Mouse (Mus musculus) heart, embryonic 16.5 days (tissue): ENCODE measurements around the gene Tas1r2. TPM values are rescaled to one million over a fixed set of nuclear protein-coding genes. Genes with fewer than 3 reads are reported as not detected.

ENCODE experiments used
- ATAC-seq: fragments of 200-750 bp; cut with Nextera tagmentation; replicated peaks from 2 replicates; pipeline ENCODE4 v1.8.0; 2017; ENCODE audit warnings: moderate number of reproducible peaks; ENCODE audit not compliant: insufficient read depth, low FRiP score; ENCODE audit errors: extremely low read depth
- H3K27ac ChIP-seq: fragments of 300-500 bp; sonication (generic); 2 replicates; pipeline ENCODE4 v1.5.1; 2014; ENCODE audit warnings: mild to moderate bottlenecking, low read length, control low read depth, moderate library complexity
- H3K27me3 ChIP-seq: fragments of 300-500 bp; sonication (generic); 2 replicates; pipeline ENCODE4 v1.6.1; 2014; ENCODE audit warnings: low read length, mixed read lengths; ENCODE audit not compliant: control insufficient read depth, insufficient read depth
- H3K36me3 ChIP-seq: fragments of 300-500 bp; sonication (generic); 2 replicates; pipeline ENCODE4 v1.6.1; 2014; ENCODE audit not compliant: control insufficient read depth, insufficient read depth
- H3K4me1 ChIP-seq: fragments of 300-500 bp; sonication (generic); 2 replicates; pipeline ENCODE4 v1.6.1; 2014; ENCODE audit warnings: low read length, mixed read lengths; ENCODE audit not compliant: control insufficient read depth, insufficient read depth
- H3K4me2 ChIP-seq: fragments of 300-500 bp; sonication (generic); 2 replicates; pipeline ENCODE4 v1.6.1; 2014; ENCODE audit warnings: low read depth, mild to moderate bottlenecking, control low read depth, low read length
- H3K4me3 ChIP-seq: fragments of 300-500 bp; sonication (generic); 2 replicates; pipeline ENCODE4 v1.5.1; 2014; ENCODE audit warnings: mild to moderate bottlenecking, control low read depth, low read length
- H3K9ac ChIP-seq: fragments of 300-500 bp; sonication (generic); 2 replicates; pipeline ENCODE4 v1.6.1; 2014; ENCODE audit warnings: low read length, control low read depth
- H3K9me3 ChIP-seq: fragments of 300-500 bp; sonication (generic); replicated peaks from 2 replicates; pipeline ENCODE4 v1.6.1; 2016; ENCODE audit warnings: low read length; ENCODE audit not compliant: control insufficient read depth
- WGBS: fragments of 180-500 bp; shearing (Covaris S2); extraction: QIAGEN DNeasy Blood & Tissue Kit; methylation state at CpG from one replicate; pipeline ENCODE4 v1.1.7; 2014; 5-methylcytosine and 5-hydroxymethylcytosine counted together
- polyA plus RNA-seq: library from polyadenylated mRNA; unstranded; fragments of >200 nt; fragmentation: Nextera tagmentation; extraction: Ambion mirVana; gene quantifications from 2 replicates; pipeline ENCODE4 v1.2.1, GENCODE M21; 2015

Gene Tas1r2
- polyA plus RNA-seq, 1 experiment from 2014 or later: not detected

GRCm38 (mm10) chr4:139631569-139632253, 21.6 kb upstream of the Tas1r2 start:
- no peaks in the 10 kb centered on the region for H3K27me3 ChIP-seq
- no peaks in the 10 kb centered on the region for H3K9me3 ChIP-seq
- H3K36me3 ChIP-seq: no peaks in the 10 kb centered on the region
- no peaks in the 10 kb centered on the region for H3K4me1 ChIP-seq
- H3K9ac ChIP-seq: no peak overlapping the region
- ATAC-seq: no peak
- WGBS: 78% methylated on average over 7 of the region's 7 CpGs
- H3K4me2 ChIP-seq: no peak overlapping the region
- H3K4me3 ChIP-seq: no peak overlapping the region
- H3K27ac ChIP-seq: no peak overlapping the region

GRCm38 (mm10) chr4:139632254-139632580, 21.1 kb upstream of the Tas1r2 start:
- H3K36me3 ChIP-seq: no peaks in the 10 kb centered on the region
- no peak overlapping the region for H3K4me2 ChIP-seq
- ATAC-seq: no peak
- H3K27ac ChIP-seq: no peak overlapping the region
- 83% methylated on average over 10 of the region's 10 CpGs for WGBS
- no peaks in the 10 kb centered on the region for H3K27me3 ChIP-seq
- H3K9me3 ChIP-seq: no peaks in the 10 kb centered on the region
- no peak overlapping the region for H3K4me3 ChIP-seq
- no peaks in the 10 kb centered on the region for H3K4me1 ChIP-seq
- no peak overlapping the region for H3K9ac ChIP-seq

DNA sequence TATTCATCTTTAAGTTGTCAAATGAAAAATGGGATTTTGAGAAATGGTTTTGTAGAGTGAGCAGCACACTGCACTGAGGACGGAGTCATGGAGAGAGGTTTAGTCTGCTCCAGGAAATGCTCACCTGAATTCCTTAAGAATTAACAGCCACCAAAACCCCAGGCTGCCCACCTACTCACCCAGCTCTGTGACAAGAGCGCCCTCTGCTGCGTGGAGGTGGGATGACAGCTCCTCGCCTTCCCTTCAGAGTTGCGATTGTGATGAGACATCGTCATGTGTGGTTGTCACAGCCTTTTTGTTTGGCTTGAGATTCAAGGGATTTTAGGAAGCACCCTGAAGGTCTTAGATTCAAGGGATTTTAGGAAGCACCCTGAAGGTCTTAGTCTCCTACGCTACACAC, 17.0 kb upstream of the Tas1r2 start:
- no peak overlapping the region for H3K4me2 ChIP-seq
- H3K36me3 ChIP-seq: no peaks in the 10 kb centered on the region
- H3K4me3 ChIP-seq: no peak overlapping the region
- H3K9me3 ChIP-seq: no peaks in the 10 kb centered on the region
- no peak overlapping the region for H3K27ac ChIP-seq
- no peaks in the 10 kb centered on the region for H3K27me3 ChIP-seq
- no peaks in the 10 kb centered on the region for H3K4me1 ChIP-seq
- ATAC-seq: no peak
- 26% methylated on average over 7 of the region's 7 CpGs for WGBS
- no peak overlapping the region for H3K9ac ChIP-seq

GRCm38 (mm10) chr4:139637847-139638246, 15.5 kb upstream of the Tas1r2 start:
- H3K36me3 ChIP-seq: no peaks in the 10 kb centered on the region
- H3K9ac ChIP-seq: no peak overlapping the region
- WGBS: 86% methylated on average over 9 of the region's 9 CpGs
- peaks cover 6% of the 10 kb centered on the region for H3K27me3 ChIP-seq
- H3K4me1 ChIP-seq: peaks cover 12% of the 10 kb centered on the region
- no peaks in the 10 kb centered on the region for H3K9me3 ChIP-seq
- H3K4me3 ChIP-seq: no peak overlapping the region
- H3K4me2 ChIP-seq: no peak overlapping the region
- no peak overlapping the region for H3K27ac ChIP-seq
- no peak for ATAC-seq

DNA sequence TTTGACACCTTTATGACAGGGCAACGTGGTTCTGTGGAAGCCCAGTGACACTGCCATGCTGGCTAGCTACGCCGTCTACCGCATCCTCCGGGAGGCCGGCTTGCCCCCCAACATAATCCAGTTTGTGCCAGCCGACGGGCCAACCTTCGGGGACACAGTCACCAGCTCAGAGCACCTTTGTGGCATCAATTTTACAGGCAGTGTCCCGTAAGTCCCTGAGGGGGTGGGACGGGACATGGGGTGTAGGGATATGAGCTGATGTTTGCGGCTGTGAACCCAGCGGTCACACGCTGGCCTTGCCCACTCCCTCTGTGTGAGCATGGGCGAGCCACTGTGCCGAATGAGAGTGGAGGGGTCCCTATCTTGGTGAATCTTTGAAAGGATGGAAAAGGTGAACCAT, 15.0 kb upstream of the Tas1r2 start:
- Histone ChIP-seq H3K9me3 (no peaks in the 10 kb centered on the region), H3K9ac (no peak overlapping the region), H3K27me3 (peaks cover 8% of the 10 kb centered on the region), H3K4me3 (no peak overlapping the region), H3K4me2 (no peak overlapping the region), H3K4me1 (peaks cover 12% of the 10 kb centered on the region), H3K27ac (no peak overlapping the region), H3K36me3 (no peaks in the 10 kb centered on the region)
- WGBS: 94% methylated on average over 16 of the region's 16 CpGs
- no peak for ATAC-seq

DNA sequence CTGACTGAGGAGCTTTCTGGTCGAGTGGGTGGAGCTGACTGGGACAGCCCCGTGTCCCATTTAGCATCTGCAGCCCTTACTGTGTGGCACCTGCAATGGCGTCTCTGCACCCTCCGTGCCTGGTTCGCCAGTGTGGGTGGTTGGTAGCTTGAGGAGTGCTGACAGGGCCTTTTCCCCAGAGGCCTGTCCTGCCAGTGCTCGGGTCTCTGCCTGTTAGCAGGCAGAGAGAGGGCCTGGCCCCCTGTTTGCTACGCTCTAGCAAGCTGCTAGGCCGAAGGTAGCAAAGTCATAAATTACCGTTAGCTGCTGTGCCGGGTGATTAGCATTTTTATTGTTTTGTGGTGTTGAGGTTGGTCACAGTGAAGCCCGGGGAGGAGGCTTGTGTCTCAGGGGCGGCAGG, 13.5 kb upstream of the Tas1r2 start:
- Histone ChIP-seq H3K4me1 (peaks cover 12% of the 10 kb centered on the region), H3K27me3 (peaks cover 8% of the 10 kb centered on the region), H3K36me3 (no peaks in the 10 kb centered on the region; the same call in 1 of the 2 replicates), H3K27ac (no peak overlapping the region), H3K4me3 (no peak overlapping the region), H3K9ac (no peak overlapping the region), H3K9me3 (no peaks in the 10 kb centered on the region), H3K4me2 (no peak overlapping the region)
- no peak for ATAC-seq
- 70% methylated on average over 12 of the region's 12 CpGs for WGBS

- H3K36me3 ChIP-seq: peaks cover 3% of the 10 kb centered on the region; the same call in 1 of the 2 replicates
- ATAC-seq: no peak
- no peak overlapping the region for H3K27ac ChIP-seq
- peaks cover 12% of the 10 kb centered on the region for H3K4me1 ChIP-seq
- H3K4me2 ChIP-seq: no peak overlapping the region
- H3K9me3 ChIP-seq: no peaks in the 10 kb centered on the region
- peaks cover 8% of the 10 kb centered on the region for H3K27me3 ChIP-seq
- no peak overlapping the region for H3K4me3 ChIP-seq
- H3K9ac ChIP-seq: no peak overlapping the region
- WGBS: 73% methylated on average over 12 of the region's 12 CpGs
Observed at GRCm38 (mm10) chr4:139640333-139640732, 13.0 kb upstream of the Tas1r2 start.

DNA sequence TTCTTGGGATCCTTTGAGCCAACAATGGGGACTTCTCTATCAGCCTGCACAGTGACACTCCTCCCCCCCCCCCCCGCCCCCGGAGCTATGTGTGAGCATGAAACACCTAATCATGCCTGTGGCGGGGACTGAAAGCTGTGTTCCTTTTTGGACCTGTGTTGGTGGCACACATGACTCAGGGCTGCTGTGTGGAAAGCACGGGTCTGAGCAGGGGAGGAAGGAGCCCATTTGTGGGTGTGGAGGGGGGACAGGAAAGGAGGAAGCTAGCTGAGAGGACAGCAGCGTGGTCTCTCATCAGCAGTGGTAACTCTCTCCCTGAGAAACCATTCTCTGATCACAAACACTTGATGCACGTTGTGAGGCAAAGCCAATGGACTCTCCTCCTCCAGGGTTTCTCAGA, 12.6 kb upstream of the Tas1r2 start:
- H3K4me3 ChIP-seq: no peak overlapping the region
- 67% methylated on average over 6 of the region's 6 CpGs for WGBS
- H3K9me3 ChIP-seq: no peaks in the 10 kb centered on the region
- H3K36me3 ChIP-seq: peaks cover 3% of the 10 kb centered on the region; the same call in 1 of the 2 replicates
- H3K27me3 ChIP-seq: peaks cover 8% of the 10 kb centered on the region
- no peak overlapping the region for H3K27ac ChIP-seq
- no peak for ATAC-seq
- H3K4me2 ChIP-seq: no peak overlapping the region
- H3K4me1 ChIP-seq: peaks cover 12% of the 10 kb centered on the region
- no peak overlapping the region for H3K9ac ChIP-seq

- ATAC-seq: peak; percentile 58
- H3K4me1 ChIP-seq: peaks cover 12% of the 10 kb centered on the region
- peaks cover 8% of the 10 kb centered on the region for H3K27me3 ChIP-seq
- peak overlapping the region; percentile 68 for H3K9ac ChIP-seq
- no peaks in the 10 kb centered on the region; the same call in 1 of the 2 replicates for H3K9me3 ChIP-seq
- 5% methylated on average over 30 of the region's 30 CpGs for WGBS
- H3K4me3 ChIP-seq: peak overlapping the region; percentile 46
- peaks cover 5% of the 10 kb centered on the region; the same call in 1 of the 2 replicates for H3K36me3 ChIP-seq
- H3K4me2 ChIP-seq: peak overlapping the region; percentile 76
- H3K27ac ChIP-seq: no peak overlapping the region
Observed at GRCm38 (mm10) chr4:139641829-139642425, 11.4 kb upstream of the Tas1r2 start.
